Mouse (Mus musculus) limb, embryonic 11.5 days (tissue): ENCODE data around the gene Alyref. TPM values are rescaled to one million over a fixed set of nuclear protein-coding genes. Genes with fewer than 3 reads are reported as not detected.

Experiments used
- ATAC-seq: fragments of 200-750 bp; cut with Nextera tagmentation; 2 replicates; pipeline ENCODE4 v1.8.0; 2017; ENCODE audit warnings: low read depth; ENCODE audit not compliant: insufficient number of reproducible peaks, low FRiP score, low TSS enrichment
- DNase-seq: peaks from one replicate; pipeline ENCODE4 v3.0.0-alpha.2; 2015; ENCODE audit warnings: low spot score
- H3K27ac ChIP-seq: fragments of 300-500 bp; sonication (generic); replicated peaks from 2 replicates; pipeline ENCODE4 v1.5.1; 2014; ENCODE audit warnings: low read depth, mild to moderate bottlenecking, low read length
- H3K27me3 ChIP-seq: fragments of 300-500 bp; sonication (generic); 2 replicates; pipeline ENCODE4 v1.6.1; 2014; ENCODE audit warnings: mild to moderate bottlenecking, low read length, mixed read lengths; ENCODE audit not compliant: control insufficient read depth, insufficient read depth
- H3K36me3 ChIP-seq: fragments of 300-500 bp; sonication (generic); 2 replicates; pipeline ENCODE4 v1.6.1; 2014; ENCODE audit warnings: mild to moderate bottlenecking, low read length, moderate library complexity, mixed read lengths; ENCODE audit not compliant: control insufficient read depth, insufficient read depth
- H3K4me1 ChIP-seq: fragments of 300-500 bp; sonication (generic); 2 replicates; pipeline ENCODE4 v1.6.1; 2014; ENCODE audit warnings: low read length, mixed read lengths; ENCODE audit not compliant: control insufficient read depth, insufficient read depth
- H3K4me2 ChIP-seq: fragments of 300-500 bp; sonication (generic); 2 replicates; pipeline ENCODE4 v1.6.1; 2014; ENCODE audit warnings: low read depth, mild to moderate bottlenecking, moderate library complexity; ENCODE audit not compliant: severe bottlenecking
- H3K4me3 ChIP-seq: fragments of 300-500 bp; sonication (generic); 2 replicates; pipeline ENCODE4 v1.5.1; 2014; ENCODE audit warnings: low read depth, low read length
- H3K9ac ChIP-seq: fragments of 300-500 bp; sonication (generic); 2 replicates; pipeline ENCODE4 v1.6.1; 2014; ENCODE audit warnings: mild to moderate bottlenecking, low read length
- H3K9me3 ChIP-seq: fragments of 300-500 bp; sonication (generic); 2 replicates; pipeline ENCODE4 v1.6.1; 2016; ENCODE audit warnings: low read length; ENCODE audit not compliant: control insufficient read depth
- WGBS: fragments of 180-500 bp; shearing (Covaris S2); extraction: QIAGEN DNeasy Blood & Tissue Kit; methylation state at CpG from one replicate; pipeline ENCODE4 v1.1.7; 2014; 5-methylcytosine and 5-hydroxymethylcytosine counted together
- polyA plus RNA-seq: library from polyadenylated mRNA; unstranded; fragments of >200 nt; fragmentation: Nextera tagmentation; extraction: Ambion mirVana; gene quantifications from 2 replicates; pipeline ENCODE4 v1.2.1, GENCODE M21; 2014

Alyref gene
- polyA plus RNA-seq, 1 experiment from 2014 or later, result 850 TPM

GRCm38 (mm10) chr11:120620195-120620594 lies 22.0 kb upstream of the Alyref start:
- Histone ChIP-seq H3K9ac (no peak overlapping the region), H3K36me3 (peaks cover 14% of the 10 kb centered on the region), H3K4me3 (no peak overlapping the region), H3K4me1 (peaks cover 13% of the 10 kb centered on the region), H3K27me3 (no peaks in the 10 kb centered on the region), H3K4me2 (no peak overlapping the region), H3K27ac (no peak overlapping the region), H3K9me3 (no peaks in the 10 kb centered on the region)
- 92% methylated on average over 14 of the region's 14 CpGs for WGBS
- DNase-seq, result no peak
- no peak for ATAC-seq

- ATAC-seq (no peak; the same call in 1 of the 2 replicates), DNase-seq (no peak)
- peak overlapping the region; percentile 72; the same call in 1 of the 2 replicates for H3K4me3 ChIP-seq
- no peak overlapping the region for H3K4me2 ChIP-seq
- H3K9ac ChIP-seq, result no peak overlapping the region
- H3K4me1 ChIP-seq, result peaks cover 11% of the 10 kb centered on the region
- no peak overlapping the region for H3K27ac ChIP-seq
- no peaks in the 10 kb centered on the region for H3K9me3 ChIP-seq
- WGBS, result 95% methylated on average over 25 of the region's 25 CpGs
- H3K36me3 ChIP-seq, result peaks cover 18% of the 10 kb centered on the region
- H3K27me3 ChIP-seq, result no peaks in the 10 kb centered on the region
Observed at GRCm38 (mm10) chr11:120618619-120619535, 20.7 kb upstream of the Alyref start.

- peaks cover 20% of the 10 kb centered on the region for H3K36me3 ChIP-seq
- peaks cover 11% of the 10 kb centered on the region for H3K4me1 ChIP-seq
- DNase-seq, result peak; percentile 92
- no peak within 1 kb of the TSS for H3K27ac ChIP-seq
- peak; percentile 90 for ATAC-seq
- peak within 1 kb of the TSS; percentile 76 for H3K9ac ChIP-seq
- peak within 1 kb of the TSS; percentile 72 for H3K4me3 ChIP-seq
- no peaks in the 10 kb centered on the region for H3K9me3 ChIP-seq
- H3K4me2 ChIP-seq, result peak within 1 kb of the TSS; percentile 84
- WGBS, result under 1% methylated on average over 55 of the region's 56 CpGs
- H3K27me3 ChIP-seq, result no peaks in the 10 kb centered on the region
Observed at GRCm38 (mm10) chr11:120617519-120618112, 19.5 kb upstream of the Alyref start, which contains the start of gene Pcyt2. Gene Pcyt2 (minus strand): TSS chr11:120617936.

- Histone ChIP-seq H3K27me3 (no peaks in the 10 kb centered on the region), H3K27ac (no peak overlapping the region), H3K9me3 (no peaks in the 10 kb centered on the region), H3K4me2 (peak overlapping the region; percentile 84), H3K36me3 (peaks cover 19% of the 10 kb centered on the region), H3K9ac (peak overlapping the region; percentile 76), H3K4me1 (peaks cover 11% of the 10 kb centered on the region), H3K4me3 (peak overlapping the region; percentile 72)
- DNase-seq (no peak), ATAC-seq (no peak)
- WGBS, result 52% methylated on average over 4 of the region's 4 CpGs
Observed at GRCm38 (mm10) chr11:120616617-120617294, 18.6 kb upstream of the Alyref start.

GRCm38 (mm10) chr11:120615606-120616203 lies 17.5 kb upstream of the Alyref start:
- DNase-seq, result no peak
- no peak overlapping the region for H3K27ac ChIP-seq
- 90% methylated on average over 11 of the region's 11 CpGs for WGBS
- no peak overlapping the region for H3K9ac ChIP-seq
- peaks cover 16% of the 10 kb centered on the region for H3K36me3 ChIP-seq
- no peaks in the 10 kb centered on the region for H3K9me3 ChIP-seq
- no peak for ATAC-seq
- H3K4me1 ChIP-seq, result peaks cover 11% of the 10 kb centered on the region
- no peak overlapping the region for H3K4me3 ChIP-seq
- H3K4me2 ChIP-seq, result no peak overlapping the region
- H3K27me3 ChIP-seq, result no peaks in the 10 kb centered on the region

GRCm38 (mm10) chr11:120615167-120615566 lies 17.0 kb upstream of the Alyref start:
- Histone ChIP-seq H3K27ac (no peak overlapping the region), H3K9ac (no peak overlapping the region), H3K9me3 (no peaks in the 10 kb centered on the region), H3K4me3 (no peak overlapping the region), H3K27me3 (no peaks in the 10 kb centered on the region), H3K4me2 (no peak overlapping the region), H3K4me1 (peaks cover 11% of the 10 kb centered on the region), H3K36me3 (peaks cover 11% of the 10 kb centered on the region)
- ATAC-seq (no peak), DNase-seq (no peak)
- 97% methylated on average over 6 of the region's 6 CpGs for WGBS

- H3K4me1 ChIP-seq, result peaks cover 11% of the 10 kb centered on the region
- peaks cover 11% of the 10 kb centered on the region for H3K36me3 ChIP-seq
- H3K9me3 ChIP-seq, result no peaks in the 10 kb centered on the region
- 0 out of 2 replicates have a peak, but pooled peaks cover 5% of the 10 kb centered on the region for H3K27me3 ChIP-seq
- no peak overlapping the region for H3K9ac ChIP-seq
- DNase-seq (no peak), ATAC-seq (no peak)
- 88% methylated on average over 8 of the region's 8 CpGs for WGBS
- H3K27ac ChIP-seq, result no peak overlapping the region
- H3K4me3 ChIP-seq, result no peak overlapping the region
- no peak overlapping the region for H3K4me2 ChIP-seq
Observed at GRCm38 (mm10) chr11:120613976-120614375, 15.8 kb upstream of the Alyref start.

- Histone ChIP-seq H3K36me3 (peaks cover 8% of the 10 kb centered on the region), H3K9me3 (no peaks in the 10 kb centered on the region), H3K4me1 (peaks cover 16% of the 10 kb centered on the region), H3K27me3 (0 out of 2 replicates have a peak, but pooled peaks cover 6% of the 10 kb centered on the region), H3K4me3 (no peak overlapping the region), H3K9ac (no peak overlapping the region), H3K4me2 (no peak overlapping the region), H3K27ac (no peak overlapping the region)
- whole genome bisulfite sequencing, result 86% methylated on average over 10 of the region's 10 CpGs
- ATAC-seq, result no peak
- DNase-seq, result no peak
Observed at GRCm38 (mm10) chr11:120613481-120613972, 15.4 kb upstream of the Alyref start.
